Mouse (Mus musculus) right cerebral cortex, adult 2 months (tissue): Measurements from ENCODE around the gene Catsper1.

ENCODE experiments used
- DNase-seq, 2 experiments: peaks; one replicate each; pipeline ENCODE4 v3.0.0; 2021 to 2022; ENCODE audit warnings: low spot score in 2 of 2

Gene Catsper1

GRCm38 (mm10) chr19:5353609-5354008, 18.1 kb downstream of the Catsper1 start:
- DNase-seq, result no peak

GRCm38 (mm10) chr19:5356080-5356479, 20.5 kb downstream of the Catsper1 start:
- no peak for DNase-seq

GRCm38 (mm10) chr19:5362186-5362585, 26.6 kb downstream of the Catsper1 start:
- DNase-seq, result no peak

GRCm38 (mm10) chr19:5364124-5364523, 28.6 kb downstream of the Catsper1 start:
- DNase-seq, result no peak

- DNase-seq, result no peak
These were observed 30.2 kb downstream of the Catsper1 start for GRCm38 (mm10) chr19:5365751-5366150.

GRCm38 (mm10) chr19:5366175-5367052, 30.9 kb downstream of the Catsper1 start, which contains the start of gene Eif1ad:
Eif1ad (plus strand) TSS chr19:5366741.
- DNase-seq, result peak; percentile 93 to 98

- no peak for DNase-seq
These were observed 31.5 kb downstream of the Catsper1 start, which contains the start of gene Banf1 for GRCm38 (mm10) chr19:5367053-5367359. Banf1 (minus strand) TSS chr19:5367168.

- DNase-seq, result no peak
These were observed 31.9 kb downstream of the Catsper1 start for GRCm38 (mm10) chr19:5367455-5367854.

- no peak for DNase-seq
These were observed 35.4 kb downstream of the Catsper1 start for GRCm38 (mm10) chr19:5370932-5371331.

- no peak for DNase-seq
These were observed 37.2 kb downstream of the Catsper1 start for GRCm38 (mm10) chr19:5372724-5373123.

GRCm38 (mm10) chr19:5374177-5374576, 38.6 kb downstream of the Catsper1 start:
- DNase-seq, result no peak

GRCm38 (mm10) chr19:5374748-5375147, 39.2 kb downstream of the Catsper1 start:
- DNase-seq, result no peak

GRCm38 (mm10) chr19:5377446-5377845, 41.9 kb downstream of the Catsper1 start:
- DNase-seq, result no peak

GRCm38 (mm10) chr19:5383326-5383725, 47.8 kb downstream of the Catsper1 start:
- no peak for DNase-seq

- no peak for DNase-seq
These were observed 49.2 kb downstream of the Catsper1 start for GRCm38 (mm10) chr19:5384715-5385114.

- peak in 1 of 2 experiments; percentile 23 for DNase-seq
These were observed 52.5 kb downstream of the Catsper1 start for GRCm38 (mm10) chr19:5388011-5388441.

- peak; percentile 94 to 95 for DNase-seq
These were observed 53.2 kb downstream of the Catsper1 start, which contains the start of gene Sart1 for GRCm38 (mm10) chr19:5388588-5389242. Sart1 (minus strand) TSS chr19:5388703.

- no peak for DNase-seq
These were observed 54.1 kb downstream of the Catsper1 start for GRCm38 (mm10) chr19:5389647-5390046.

GRCm38 (mm10) chr19:5390416-5390815, 54.9 kb downstream of the Catsper1 start:
- no peak for DNase-seq

GRCm38 (mm10) chr19:5392892-5393291, 57.4 kb downstream of the Catsper1 start:
- no peak for DNase-seq
